Mouse (Mus musculus): ENCODE measurements at regions not wholly inside any gene's neighbourhood (a gene's known extent, or its start where the extent isn't known, plus 50 kb on each side); places are given as distances from the start of the nearest gene placed in this dataset.

- CTCF ChIA-PET: interaction anchor here (0.6 kb wide), 1 partner anchor 28 kb away, joined by 3 read pairs; no protein-coding TSS in a partner anchor
Observed at GRCm38 (mm10) chr4:90437375-90438190, 219.0 kb downstream of the Zfp352 start.

DNA sequence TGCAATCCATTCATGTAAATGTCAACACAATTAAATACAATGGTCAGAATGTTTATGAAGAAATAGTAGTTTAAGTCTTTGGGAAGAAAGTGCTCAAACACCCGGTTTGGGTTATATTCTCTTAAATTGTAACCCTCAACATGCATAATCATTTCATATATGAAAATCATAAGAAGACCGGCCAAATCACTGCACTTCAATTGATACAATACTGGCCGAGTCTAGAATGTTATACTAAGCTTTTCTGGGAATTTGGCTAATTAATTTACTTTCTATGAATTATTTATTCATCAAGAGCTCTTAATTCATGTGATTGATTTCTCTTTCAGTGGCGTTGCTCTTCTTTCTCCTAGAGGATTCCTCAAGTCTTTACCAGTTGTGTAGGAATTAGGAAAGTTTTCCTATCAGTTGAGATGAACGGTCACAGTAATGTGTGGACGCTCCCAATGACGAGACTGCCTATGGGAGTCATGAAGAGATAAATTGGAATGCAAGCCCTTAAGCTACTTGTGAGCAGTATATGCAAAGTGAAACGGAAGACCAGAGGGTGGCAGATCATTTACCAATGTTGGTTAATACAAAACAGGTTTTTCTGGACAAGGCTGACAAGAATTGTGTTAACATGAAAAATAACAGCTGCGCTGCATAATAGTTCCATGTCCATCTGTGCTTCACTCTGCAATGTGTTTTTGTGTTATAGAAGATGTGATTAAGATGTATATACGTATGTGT is 219.7 kb downstream of the Zfp352 start:
- CTCF ChIA-PET: interaction anchor here (0.6 kb wide), 1 partner anchor 28 kb away, joined by 3 read pairs; no protein-coding TSS in a partner anchor

- CTCF ChIA-PET: no interaction called here
Observed at GRCm38 (mm10) chr4:90445268-90445667, 226.6 kb downstream of the Zfp352 start.

GRCm38 (mm10) chr4:90452576-90452975 is 234.0 kb downstream of the Zfp352 start:
- CTCF ChIA-PET: no interaction called here

- CTCF ChIA-PET: no interaction called here
Observed at GRCm38 (mm10) chr4:90453029-90453428, 234.4 kb downstream of the Zfp352 start.

- CTCF ChIA-PET: no interaction called here
Observed at GRCm38 (mm10) chr4:90496891-90497610, 278.4 kb downstream of the Zfp352 start.

Measured in spleen, embryonic (tissue).